Mouse (Mus musculus) intestine, postnatal 0 days (tissue): ENCODE data around the gene Fgfr2. TPM values are rescaled to one million over a fixed set of nuclear protein-coding genes. Genes with fewer than 3 reads are reported as not detected.

ENCODE experiments used
- ATAC-seq: fragments of 200-750 bp; cut with Nextera tagmentation; 2 replicates; pipeline ENCODE4 v1.8.0; 2017; ENCODE audit warnings: mild to moderate bottlenecking, moderate TSS enrichment, moderate library complexity
- H3K27ac ChIP-seq: fragments of 300-500 bp; sonication (generic); 2 replicates; pipeline ENCODE4 v1.5.1; 2014; ENCODE audit warnings: mild to moderate bottlenecking, low read depth, low read length, moderate library complexity
- H3K27me3 ChIP-seq: fragments of 300-500 bp; sonication (generic); replicated peaks from 2 replicates; pipeline ENCODE4 v1.6.1; 2014; ENCODE audit warnings: low read length, mixed read lengths; ENCODE audit not compliant: control insufficient read depth, insufficient read depth
- H3K36me3 ChIP-seq: fragments of 300-500 bp; sonication (generic); 2 replicates; pipeline ENCODE4 v1.6.1; 2014; ENCODE audit warnings: mild to moderate bottlenecking, moderate library complexity; ENCODE audit not compliant: control insufficient read depth, insufficient read depth
- H3K4me1 ChIP-seq: fragments of 300-500 bp; sonication (generic); replicated peaks from 2 replicates; pipeline ENCODE4 v1.6.1; 2014; ENCODE audit warnings: antibody characterized with exemption, low read length, mixed read lengths; ENCODE audit not compliant: control insufficient read depth, insufficient read depth
- H3K4me2 ChIP-seq: fragments of 300-500 bp; sonication (generic); replicated peaks from 2 replicates; pipeline ENCODE4 v1.6.1; 2014; ENCODE audit warnings: low read depth, mild to moderate bottlenecking, moderate library complexity
- H3K4me3 ChIP-seq: fragments of 300-500 bp; sonication (generic); 2 replicates; pipeline ENCODE4 v1.5.1; 2014; ENCODE audit warnings: low read depth, low read length
- H3K9ac ChIP-seq: fragments of 300-500 bp; sonication (generic); 2 replicates; pipeline ENCODE4 v1.6.1; 2014; ENCODE audit warnings: mild to moderate bottlenecking, low read depth, low read length
- H3K9me3 ChIP-seq: fragments of 300-500 bp; sonication (generic); 2 replicates; pipeline ENCODE4 v1.6.1; 2016; ENCODE audit warnings: mixed run types; ENCODE audit not compliant: control insufficient read depth
- CTCF ChIP-seq: sonication (generic); IDR thresholded peaks from 2 replicates; pipeline ENCODE4 v1.5.1; 2016; ENCODE audit warnings: low read depth, mild to moderate bottlenecking, control low read depth, antibody characterized with exemption, moderate library complexity
- WGBS: fragments of 180-500 bp; shearing (Covaris S2); extraction: QIAGEN DNeasy Blood & Tissue Kit; methylation state at CpG from one replicate; pipeline ENCODE4 v1.1.7; 2014; 5-methylcytosine and 5-hydroxymethylcytosine counted together
- polyA plus RNA-seq: library from polyadenylated mRNA; unstranded; fragments of >200 nt; fragmentation: Nextera tagmentation; extraction: Ambion mirVana; gene quantifications from 2 replicates; pipeline ENCODE4 v1.2.1, GENCODE M21; 2015

Gene Fgfr2
- polyA plus RNA-seq, 1 experiment from 2014 or later = 29.5 TPM

DNA sequence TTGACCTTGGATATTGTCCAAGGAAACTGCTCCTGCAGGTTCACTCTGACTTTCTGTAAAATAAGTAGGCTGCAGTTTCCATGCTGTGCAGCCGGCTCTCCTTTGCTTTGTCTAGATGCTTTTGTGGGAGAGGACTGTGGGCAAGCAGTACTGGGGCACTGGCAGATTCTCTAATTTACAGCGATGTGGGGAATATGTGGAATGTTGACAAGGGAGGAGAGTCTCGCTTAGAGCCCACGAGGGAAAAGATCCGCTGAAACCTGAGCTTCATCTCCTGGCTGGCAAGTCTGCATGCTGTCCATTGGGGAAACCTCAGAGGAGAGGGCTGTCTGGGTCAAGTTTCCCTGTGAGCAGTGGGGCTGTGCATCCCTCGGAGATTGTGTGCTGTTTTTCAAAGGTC, 2485.3 kb downstream of the Fgfr2 start:
- Histone ChIP-seq H3K36me3 (no peaks in the 10 kb centered on the region), H3K27me3 (no peaks in the 10 kb centered on the region), H3K4me2 (no peak overlapping the region), H3K4me3 (no peak overlapping the region), H3K27ac (no peak overlapping the region), H3K9ac (no peak overlapping the region), H3K4me1 (0 out of 2 replicates have a peak, but pooled peaks cover 2% of the 10 kb centered on the region), H3K9me3 (no peaks in the 10 kb centered on the region)
- WGBS = 45% methylated on average over 6 of the region's 6 CpGs
- no peak for TF ChIP-seq CTCF
- no peak for ATAC-seq

GRCm38 (mm10) chr7:130636902-130637301, 2486.2 kb downstream of the Fgfr2 start:
- H3K4me1 ChIP-seq = peaks cover 8% of the 10 kb centered on the region; the same call in 1 of the 2 replicates
- no peak for TF ChIP-seq CTCF
- no peak for ATAC-seq
- WGBS = 79% methylated on average over 4 of the region's 4 CpGs
- no peak overlapping the region for H3K9ac ChIP-seq
- no peak overlapping the region for H3K4me3 ChIP-seq
- H3K36me3 ChIP-seq = no peaks in the 10 kb centered on the region
- H3K27me3 ChIP-seq = no peaks in the 10 kb centered on the region
- no peak overlapping the region for H3K4me2 ChIP-seq
- no peak overlapping the region for H3K27ac ChIP-seq
- no peaks in the 10 kb centered on the region for H3K9me3 ChIP-seq

- Histone ChIP-seq H3K4me3 (no peak overlapping the region), H3K4me2 (no peak overlapping the region), H3K9ac (no peak overlapping the region), H3K9me3 (no peaks in the 10 kb centered on the region), H3K4me1 (peaks cover 9% of the 10 kb centered on the region; the same call in 1 of the 2 replicates), H3K36me3 (no peaks in the 10 kb centered on the region), H3K27ac (no peak overlapping the region), H3K27me3 (no peaks in the 10 kb centered on the region)
- TF ChIP-seq CTCF = no peak
- ATAC-seq = no peak
- WGBS = 67% methylated on average over 3 of the region's 3 CpGs
Measured at GRCm38 (mm10) chr7:130636274-130636673, 2486.9 kb downstream of the Fgfr2 start.

GRCm38 (mm10) chr7:130635212-130635611, 2487.9 kb downstream of the Fgfr2 start:
- H3K4me1 ChIP-seq = peaks cover 8% of the 10 kb centered on the region; the same call in 1 of the 2 replicates
- ATAC-seq = no peak
- no peak for TF ChIP-seq CTCF
- H3K27me3 ChIP-seq = no peaks in the 10 kb centered on the region
- H3K36me3 ChIP-seq = no peaks in the 10 kb centered on the region
- H3K4me2 ChIP-seq = no peak overlapping the region
- no peak overlapping the region for H3K4me3 ChIP-seq
- no peak overlapping the region for H3K9ac ChIP-seq
- no peak overlapping the region for H3K27ac ChIP-seq
- WGBS = 46% methylated on average over 7 of the region's 7 CpGs
- no peaks in the 10 kb centered on the region for H3K9me3 ChIP-seq

GRCm38 (mm10) chr7:130634259-130634871, 2488.8 kb downstream of the Fgfr2 start:
- no peak for TF ChIP-seq CTCF
- Histone ChIP-seq H3K9ac (no peak overlapping the region), H3K27ac (peak overlapping the region; percentile 82), H3K36me3 (no peaks in the 10 kb centered on the region), H3K27me3 (no peaks in the 10 kb centered on the region), H3K4me1 (peaks cover 8% of the 10 kb centered on the region; the same call in 1 of the 2 replicates), H3K4me2 (no peak overlapping the region), H3K4me3 (no peak overlapping the region), H3K9me3 (no peaks in the 10 kb centered on the region)
- WGBS = 43% methylated on average over 4 of the region's 4 CpGs
- peak; percentile 92 for ATAC-seq

- peaks cover 8% of the 10 kb centered on the region; the same call in 1 of the 2 replicates for H3K4me1 ChIP-seq
- no peaks in the 10 kb centered on the region; the same call in 1 of the 2 replicates for H3K36me3 ChIP-seq
- 75% methylated on average over 5 of the region's 5 CpGs for WGBS
- no peak overlapping the region for H3K4me2 ChIP-seq
- H3K27me3 ChIP-seq = no peaks in the 10 kb centered on the region
- H3K27ac ChIP-seq = no peak overlapping the region
- H3K9ac ChIP-seq = no peak overlapping the region
- no peak for ATAC-seq
- TF ChIP-seq CTCF = no peak
- H3K4me3 ChIP-seq = no peak overlapping the region
- H3K9me3 ChIP-seq = no peaks in the 10 kb centered on the region
Measured at GRCm38 (mm10) chr7:130632379-130632732, 2490.8 kb downstream of the Fgfr2 start.
